Mouse (Mus musculus) hindbrain, embryonic 12.5 days (tissue): ENCODE measurements at regions not wholly inside any gene's neighbourhood (a gene's known extent, or its start where the extent isn't known, plus 50 kb on each side); places are given as distances from the start of the nearest gene placed in this dataset.

Source experiments
- ATAC-seq: fragments of 200-750 bp; cut with Nextera tagmentation; 2 replicates; pipeline ENCODE4 v1.8.0; 2017; ENCODE audit warnings: moderate TSS enrichment; ENCODE audit not compliant: low FRiP score
- H3K27ac ChIP-seq: fragments of 300-500 bp; sonication (generic); 2 replicates; pipeline ENCODE4 v1.5.1; 2016; ENCODE audit warnings: mild to moderate bottlenecking
- H3K27me3 ChIP-seq: fragments of 300-500 bp; sonication (generic); 2 replicates; pipeline ENCODE4 v1.6.1; 2016; ENCODE audit warnings: mild to moderate bottlenecking
- H3K36me3 ChIP-seq: fragments of 300-500 bp; sonication (generic); 2 replicates; pipeline ENCODE4 v1.6.1; 2016; ENCODE audit warnings: mild to moderate bottlenecking
- H3K4me1 ChIP-seq: fragments of 300-500 bp; sonication (generic); 2 replicates; pipeline ENCODE4 v1.6.1; 2016
- H3K4me2 ChIP-seq: fragments of 300-500 bp; sonication (generic); replicated peaks from 2 replicates; pipeline ENCODE4 v1.6.1; 2016; ENCODE audit warnings: mild to moderate bottlenecking
- H3K4me3 ChIP-seq: fragments of 300-500 bp; sonication (generic); 2 replicates; pipeline ENCODE4 v1.5.1; 2016; ENCODE audit warnings: mild to moderate bottlenecking
- H3K9ac ChIP-seq: fragments of 300-500 bp; sonication (generic); 2 replicates; pipeline ENCODE4 v1.6.1; 2016; ENCODE audit warnings: mild to moderate bottlenecking, moderate library complexity
- H3K9me3 ChIP-seq: fragments of 300-500 bp; sonication (generic); replicated peaks from 2 replicates; pipeline ENCODE4 v1.6.1; 2016; ENCODE audit warnings: mild to moderate bottlenecking
- WGBS: fragments of 180-500 bp; shearing (Covaris S2); methylation state at CpG from one replicate; pipeline ENCODE4 v1.1.7; 2016; 5-methylcytosine and 5-hydroxymethylcytosine counted together

DNA sequence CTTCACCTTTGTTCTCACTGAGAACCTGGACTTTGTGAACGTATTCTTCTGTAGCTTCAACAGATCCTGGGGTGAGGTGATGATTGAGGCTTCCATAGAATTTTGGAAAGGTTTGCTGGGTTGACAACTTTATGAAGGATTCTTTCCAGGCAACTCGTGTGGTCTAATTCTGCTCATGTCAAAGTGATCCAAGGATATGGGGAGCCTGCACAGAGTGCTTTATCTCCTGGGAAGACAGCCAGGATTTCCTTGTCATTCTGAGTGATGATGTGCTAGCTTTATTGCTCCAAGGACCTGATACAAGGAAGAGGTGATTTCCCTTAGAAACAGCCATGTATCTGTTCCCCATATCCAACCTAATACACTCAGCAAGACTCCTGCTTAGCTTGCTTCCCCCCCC is 63.0 kb upstream of the Kif16b start:
- WGBS: 68% methylated on average over 2 of the region's 2 CpGs
- H3K9me3 ChIP-seq: no peaks in the 10 kb centered on the region

GRCm38 (mm10) chr2:142967250-142967649 is 65.9 kb upstream of the Kif16b start:
- no peak overlapping the region for H3K4me2 ChIP-seq
- 26% methylated on average over 4 of the region's 4 CpGs for WGBS
- no peaks in the 10 kb centered on the region for H3K36me3 ChIP-seq
- no peaks in the 10 kb centered on the region for H3K4me1 ChIP-seq
- H3K4me3 ChIP-seq: no peak overlapping the region
- no peak for ATAC-seq
- no peaks in the 10 kb centered on the region for H3K9me3 ChIP-seq
- no peak overlapping the region for H3K9ac ChIP-seq
- no peak overlapping the region for H3K27ac ChIP-seq
- H3K27me3 ChIP-seq: no peaks in the 10 kb centered on the region

More for the DNA sequence above, 63.0 kb upstream of the Kif16b start:
- Histone ChIP-seq H3K27me3 (no peaks in the 10 kb centered on the region), H3K36me3 (no peaks in the 10 kb centered on the region), H3K4me3 (no peak overlapping the region), H3K4me2 (no peak overlapping the region), H3K9ac (no peak overlapping the region), H3K27ac (no peak overlapping the region), H3K4me1 (no peaks in the 10 kb centered on the region)
- ATAC-seq: no peak

GRCm38 (mm10) chr2:142980771-142981170 is 79.4 kb upstream of the Kif16b start:
- Histone ChIP-seq H3K4me3 (no peak overlapping the region), H3K9ac (no peak overlapping the region), H3K36me3 (no peaks in the 10 kb centered on the region), H3K9me3 (no peaks in the 10 kb centered on the region), H3K27me3 (no peaks in the 10 kb centered on the region), H3K4me1 (peaks cover 8% of the 10 kb centered on the region; the same call in 1 of the 2 replicates), H3K27ac (peak overlapping the region; percentile 79), H3K4me2 (no peak overlapping the region)
- 38% methylated on average over 4 of the region's 4 CpGs for whole genome bisulfite sequencing
- ATAC-seq: peak; percentile 85

GRCm38 (mm10) chr2:142988691-142989090 is 74.1 kb upstream of the Snrpb2 start:
- H3K4me1 ChIP-seq: no peaks in the 10 kb centered on the region; the same call in 1 of the 2 replicates
- H3K4me3 ChIP-seq: no peak overlapping the region
- ATAC-seq: no peak
- no peak overlapping the region for H3K27ac ChIP-seq
- H3K27me3 ChIP-seq: no peaks in the 10 kb centered on the region
- H3K9me3 ChIP-seq: no peaks in the 10 kb centered on the region
- H3K9ac ChIP-seq: no peak overlapping the region
- H3K4me2 ChIP-seq: no peak overlapping the region
- 33% methylated on average over 3 of the region's 3 CpGs for WGBS
- H3K36me3 ChIP-seq: no peaks in the 10 kb centered on the region

DNA sequence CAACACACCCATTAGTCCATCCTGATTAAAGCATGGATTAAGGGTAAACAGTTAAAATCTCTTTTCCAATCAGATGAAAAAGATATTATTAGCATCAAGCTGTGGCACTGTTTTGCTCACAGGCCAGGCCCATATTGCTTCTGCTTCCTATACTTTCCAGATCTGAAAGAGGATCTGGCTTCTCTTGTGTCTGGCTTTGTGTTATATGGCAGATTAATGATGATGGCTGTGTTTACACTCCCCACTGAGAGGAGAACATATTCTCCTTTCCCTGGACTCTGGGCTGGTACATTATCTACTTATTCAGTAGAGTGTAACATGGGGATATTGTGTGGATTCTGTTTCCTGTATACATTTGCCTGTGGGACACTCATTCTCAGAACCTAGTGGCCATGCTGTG is 66.8 kb upstream of the Snrpb2 start:
- H3K36me3 ChIP-seq: no peaks in the 10 kb centered on the region
- H3K27ac ChIP-seq: no peak overlapping the region
- H3K9ac ChIP-seq: no peak overlapping the region
- no peaks in the 10 kb centered on the region for H3K9me3 ChIP-seq
- no peak for ATAC-seq
- H3K4me1 ChIP-seq: no peaks in the 10 kb centered on the region
- H3K4me2 ChIP-seq: no peak overlapping the region
- no peaks in the 10 kb centered on the region for H3K27me3 ChIP-seq
- H3K4me3 ChIP-seq: no peak overlapping the region

- Histone ChIP-seq H3K9ac (no peak overlapping the region), H3K9me3 (no peaks in the 10 kb centered on the region), H3K4me3 (no peak overlapping the region), H3K27me3 (no peaks in the 10 kb centered on the region), H3K4me2 (no peak overlapping the region), H3K27ac (no peak overlapping the region), H3K36me3 (no peaks in the 10 kb centered on the region), H3K4me1 (no peaks in the 10 kb centered on the region)
- 84% methylated on average over 6 of the region's 6 CpGs for WGBS
- no peak for ATAC-seq
Observed at GRCm38 (mm10) chr2:143002874-143003273, 60.0 kb upstream of the Snrpb2 start.

DNA sequence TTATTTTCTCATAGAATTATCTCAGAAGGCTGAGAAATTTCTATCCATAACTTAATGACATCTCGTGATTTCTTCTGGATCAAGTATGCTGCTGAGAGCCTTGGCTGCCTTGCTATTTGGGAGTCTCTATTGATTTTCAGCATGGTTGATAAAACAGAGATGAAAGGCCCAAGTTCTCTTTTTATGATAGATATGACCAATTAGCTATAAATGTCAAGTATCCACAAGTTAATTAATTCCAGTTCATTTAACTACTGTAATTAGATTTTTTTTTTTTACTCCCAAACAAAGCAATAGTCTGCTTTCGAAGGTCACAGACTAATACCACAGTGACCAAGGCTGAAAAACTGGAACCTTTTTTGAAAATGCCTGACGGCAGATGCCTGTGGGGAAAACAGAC is 59.5 kb upstream of the Snrpb2 start:
- no peaks in the 10 kb centered on the region for H3K36me3 ChIP-seq
- WGBS: 63% methylated on average over 3 of the region's 3 CpGs
- H3K9me3 ChIP-seq: no peaks in the 10 kb centered on the region
- no peak overlapping the region for H3K4me2 ChIP-seq
- H3K27me3 ChIP-seq: no peaks in the 10 kb centered on the region
- ATAC-seq: no peak
- H3K9ac ChIP-seq: no peak overlapping the region
- H3K4me3 ChIP-seq: no peak overlapping the region
- no peak overlapping the region for H3K27ac ChIP-seq
- no peaks in the 10 kb centered on the region for H3K4me1 ChIP-seq

DNA sequence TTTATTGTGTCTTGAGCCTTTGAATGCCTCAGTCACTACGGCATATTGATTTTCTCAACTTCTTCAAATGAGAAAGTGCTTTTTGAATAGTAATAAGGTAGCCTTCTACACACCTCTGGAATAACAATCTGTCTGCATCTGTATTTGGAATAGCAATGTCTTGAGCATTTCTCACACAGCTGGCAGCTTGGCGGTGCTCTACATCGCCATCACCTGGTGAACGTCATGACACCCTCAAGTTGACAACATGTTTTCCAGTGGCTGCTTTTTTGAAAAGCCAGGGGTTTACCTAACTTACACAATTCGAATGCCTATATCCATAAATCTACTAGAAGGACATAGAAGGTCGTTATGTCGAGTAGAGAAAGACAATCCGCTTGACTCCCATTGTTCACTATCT is 51.5 kb upstream of the Snrpb2 start:
- Histone ChIP-seq H3K4me2 (no peak overlapping the region), H3K4me1 (no peaks in the 10 kb centered on the region), H3K36me3 (no peaks in the 10 kb centered on the region), H3K27me3 (no peaks in the 10 kb centered on the region), H3K9ac (no peak overlapping the region), H3K27ac (no peak overlapping the region), H3K4me3 (no peak overlapping the region), H3K9me3 (no peaks in the 10 kb centered on the region)
- WGBS: 58% methylated on average over 8 of the region's 8 CpGs
- ATAC-seq: no peak
